Mouse (Mus musculus): ENCODE results near the gene Cdr2l.

DNA sequence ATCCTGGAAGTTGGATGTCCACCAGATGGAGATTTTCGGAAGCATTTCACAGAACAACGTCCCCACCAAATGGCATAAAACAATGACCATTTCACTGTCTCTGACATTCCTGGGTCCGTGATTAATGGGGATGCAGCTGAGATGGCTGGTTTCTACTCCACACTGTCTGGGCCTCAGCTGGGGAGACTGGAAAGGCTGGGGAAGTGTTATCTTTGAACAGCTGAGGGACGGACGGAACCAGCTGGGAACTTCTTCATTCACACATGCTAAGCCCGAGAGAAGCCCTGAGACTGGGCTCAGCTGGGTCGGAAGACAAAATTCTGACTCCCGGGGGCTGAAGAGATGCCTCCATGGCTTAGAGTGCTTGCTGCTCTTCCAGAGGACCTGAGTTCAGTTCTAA, 10.4 kb upstream of the Cdr2l start:
- TF ChIP-seq CTCF (IDR thresholded peaks at IDR 0.05; ENCODE audit: low read depth), result no peak
- TF ChIP-seq EP300 (IDR thresholded peaks at IDR 0.05; ENCODE audit: low read depth), result no peak

Data from liver, embryonic 14.5 days (tissue).